Mouse (Mus musculus): ENCODE measurements at regions not wholly inside any gene's neighbourhood (a gene's known extent, or its start where the extent isn't known, plus 50 kb on each side); places are given as distances from the start of the nearest gene placed in this dataset.
A peak's percentile ranks its signal among the peaks of the same experiment; 100 is the strongest.

DNA sequence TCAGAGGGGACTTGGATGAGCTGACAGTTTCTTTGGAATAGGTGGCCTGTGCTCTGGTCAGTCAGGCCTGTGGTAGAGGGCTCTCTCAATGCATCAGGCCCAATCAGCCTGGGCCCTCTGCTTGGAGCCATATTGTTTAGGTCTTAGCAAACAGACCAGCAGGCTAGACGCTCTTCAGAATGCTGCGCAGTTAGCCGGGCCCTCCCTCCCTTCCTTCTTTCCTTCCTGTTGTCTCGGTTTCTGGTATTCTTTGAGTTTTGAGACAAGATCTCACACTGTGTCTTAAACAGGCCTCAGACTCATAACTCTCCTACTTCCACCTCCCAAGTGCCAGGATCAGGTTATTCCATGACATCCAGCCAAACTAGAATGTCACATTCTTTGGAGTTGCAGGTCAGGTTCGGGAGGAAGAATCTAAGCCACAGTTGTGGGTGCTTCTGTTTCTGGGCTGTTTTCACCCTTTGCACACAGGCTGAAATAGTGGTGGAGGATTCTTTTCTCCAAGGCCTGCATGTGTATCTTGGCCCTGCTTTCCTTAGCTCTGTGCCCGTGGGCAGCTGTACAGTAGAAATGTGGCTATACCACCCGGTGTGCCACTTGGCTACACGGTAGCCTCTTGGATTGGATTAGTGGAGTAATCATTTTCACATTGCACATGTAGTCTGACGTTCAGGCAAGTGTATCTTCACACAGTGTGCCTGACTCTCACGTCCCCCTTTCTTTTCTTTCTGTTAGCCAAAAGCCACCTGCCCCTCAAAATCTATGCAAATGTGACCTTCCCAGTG is 62.4 kb upstream of the Bcl6 start:
- no peak for DNase-seq

DNA sequence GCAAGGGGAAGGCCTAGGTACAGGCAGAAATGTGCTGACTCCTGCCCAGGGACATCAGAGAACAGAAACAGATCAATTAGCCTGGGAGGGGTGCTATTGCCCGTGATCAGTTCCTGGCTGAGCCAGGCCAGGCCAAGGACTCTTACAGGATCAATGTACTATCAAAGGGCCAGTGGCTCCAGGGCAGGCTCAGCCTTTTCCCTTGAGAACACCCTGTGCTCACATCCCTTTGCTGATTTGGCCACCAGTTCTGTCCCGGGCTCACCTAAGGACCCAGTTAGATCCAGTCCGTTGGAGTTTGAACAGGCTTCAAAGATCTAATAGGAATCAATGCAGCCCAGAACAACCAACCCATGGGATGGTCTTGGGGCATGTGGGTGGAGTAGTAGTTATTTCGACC is 55.1 kb upstream of the Bcl6 start:
- no peak for DNase-seq

DNA sequence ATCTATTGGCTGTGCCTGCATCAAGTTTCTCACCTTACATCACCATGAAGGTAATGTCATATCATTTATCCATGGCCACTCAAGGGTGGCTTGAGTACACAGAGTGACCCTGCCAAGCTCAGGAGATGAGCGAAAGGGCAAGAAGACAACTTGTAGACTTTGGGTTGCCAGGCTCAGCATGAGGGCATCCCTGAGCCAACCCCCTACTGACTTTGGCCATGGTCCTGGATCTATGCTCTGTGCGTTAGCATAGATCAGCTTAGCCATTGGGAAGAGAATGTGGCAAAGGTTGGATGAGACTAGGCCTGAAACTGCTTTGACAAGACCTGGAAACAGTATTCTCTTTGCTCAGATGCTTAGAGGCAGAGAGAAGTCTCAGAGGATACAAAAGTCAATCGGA is 54.3 kb upstream of the Bcl6 start:
- no peak for DNase-seq

DNA sequence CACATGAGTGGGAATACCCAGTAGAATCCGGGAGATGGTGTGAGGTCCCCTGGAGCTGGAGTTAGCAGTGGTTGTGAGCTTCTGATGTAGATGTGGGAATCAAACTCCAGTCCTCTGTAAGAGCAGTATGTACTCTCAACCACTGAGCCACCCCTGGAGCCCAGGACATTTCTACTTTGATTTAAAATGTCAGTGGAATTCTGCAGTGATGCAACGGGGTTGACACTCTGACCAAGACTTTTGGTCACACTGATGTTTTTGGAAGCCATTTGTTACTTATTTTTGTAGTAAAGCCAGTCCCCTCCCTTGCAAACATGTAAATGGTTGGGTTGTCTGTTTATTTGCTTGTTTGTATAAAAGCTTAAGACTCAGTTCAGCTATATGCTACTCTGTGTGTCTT is 53.6 kb upstream of the Bcl6 start:
- no peak for DNase-seq

DNA sequence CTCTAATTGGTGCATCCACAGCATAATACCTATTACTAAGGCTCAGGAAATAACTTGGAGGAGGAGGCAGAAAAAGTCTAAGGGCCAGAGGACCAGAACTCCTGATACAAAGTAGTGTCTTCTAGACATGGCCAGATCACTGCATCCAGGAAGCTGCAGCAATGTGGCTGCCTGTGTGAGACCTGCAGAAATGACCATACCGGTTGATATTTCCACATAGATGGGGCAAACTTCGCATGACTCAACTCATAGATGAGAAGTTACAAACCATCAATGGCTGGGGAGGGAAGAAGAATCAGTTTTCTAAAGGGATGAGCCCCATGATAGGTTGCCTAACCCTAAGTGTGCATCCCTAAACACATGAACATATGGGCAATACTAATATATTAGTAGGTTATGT is 52.8 kb upstream of the Bcl6 start:
- DNase-seq, result no peak

DNA sequence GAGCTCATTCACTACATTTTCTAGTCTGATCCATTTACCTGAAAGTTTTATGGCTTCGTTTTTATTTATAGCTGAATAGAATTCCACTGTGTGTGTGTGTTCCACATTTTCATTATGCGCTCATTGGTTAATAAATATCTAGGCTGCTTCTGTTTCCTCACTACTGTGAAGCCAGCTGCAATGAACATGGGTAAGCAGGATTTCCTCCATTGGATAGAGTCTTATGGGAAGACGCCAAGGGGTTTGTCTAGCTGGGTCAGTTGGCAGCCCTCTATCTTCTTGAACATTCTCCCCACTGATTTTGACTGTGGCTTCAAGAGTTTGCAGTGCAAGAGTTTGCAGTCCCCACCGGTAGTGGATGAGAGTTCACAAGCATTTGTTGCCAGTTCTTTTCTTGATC is 51.1 kb upstream of the Bcl6 start:
- DNase-seq, result peak; percentile 19

Measured in kidney, postnatal 10 days (tissue).